Mouse (Mus musculus): ENCODE results near the gene Chmp6.

Chmp6 gene

GRCm38 (mm10) chr11:119913291-119913934, at the start of gene Chmp6:
Chmp6 (plus strand) TSS chr11:119913441.
- DNase-seq = peak; percentile 94

DNA sequence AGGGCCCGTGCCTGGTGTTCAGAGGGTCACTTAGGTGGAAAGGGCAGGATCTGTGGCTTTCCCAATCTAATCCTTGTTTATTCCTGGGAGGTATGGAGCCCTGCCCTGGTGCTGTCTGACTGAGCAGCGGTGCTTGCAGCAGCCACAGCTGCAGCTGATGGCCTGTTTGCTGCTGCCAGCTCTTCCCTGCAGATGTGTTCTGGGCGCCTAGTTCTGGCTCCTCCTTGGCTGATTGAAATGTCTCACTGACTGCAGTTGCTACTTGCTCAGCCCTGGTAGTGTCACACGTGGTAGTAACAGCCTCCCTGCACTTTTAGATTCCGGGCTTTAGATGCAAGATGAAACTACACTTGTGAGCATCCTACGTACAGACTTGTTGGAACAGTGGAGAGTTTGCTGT, 46.4 kb upstream of the Chmp6 start:
- no peak for DNase-seq

- no peak for DNase-seq
Measured at GRCm38 (mm10) chr11:119868138-119868537, 45.1 kb upstream of the Chmp6 start.

DNA sequence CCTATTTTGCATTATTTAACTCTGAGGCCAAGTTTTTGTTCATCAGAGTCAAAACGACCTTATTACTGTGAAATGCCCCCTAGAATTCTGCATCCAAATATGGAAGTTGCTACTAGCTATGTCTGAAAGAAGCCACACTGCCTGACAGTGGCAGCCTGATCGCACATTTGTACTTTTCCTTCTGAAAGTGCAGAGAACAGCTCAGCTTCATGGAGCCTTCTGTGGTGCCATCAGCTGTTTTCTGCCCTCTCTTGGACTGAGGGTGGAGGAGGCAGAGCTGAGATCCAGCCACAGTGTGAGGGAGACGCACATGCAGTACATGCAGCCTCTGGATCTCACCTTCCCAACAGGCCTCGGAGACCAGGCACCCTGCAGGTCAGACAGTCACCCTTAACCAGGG, 44.7 kb upstream of the Chmp6 start:
- no peak for DNase-seq

- DNase-seq = no peak
Measured at GRCm38 (mm10) chr11:119871141-119871540, 42.1 kb upstream of the Chmp6 start.

GRCm38 (mm10) chr11:119873643-119874042, 39.6 kb upstream of the Chmp6 start:
- DNase-seq = no peak

GRCm38 (mm10) chr11:119874841-119875240, 38.4 kb upstream of the Chmp6 start:
- DNase-seq = no peak

- no peak for DNase-seq
Measured at GRCm38 (mm10) chr11:119875685-119876084, 37.6 kb upstream of the Chmp6 start.

- no peak for DNase-seq
Measured at GRCm38 (mm10) chr11:119877124-119877523, 36.1 kb upstream of the Chmp6 start.

GRCm38 (mm10) chr11:119879573-119879972, 33.7 kb upstream of the Chmp6 start:
- no peak for DNase-seq

DNA sequence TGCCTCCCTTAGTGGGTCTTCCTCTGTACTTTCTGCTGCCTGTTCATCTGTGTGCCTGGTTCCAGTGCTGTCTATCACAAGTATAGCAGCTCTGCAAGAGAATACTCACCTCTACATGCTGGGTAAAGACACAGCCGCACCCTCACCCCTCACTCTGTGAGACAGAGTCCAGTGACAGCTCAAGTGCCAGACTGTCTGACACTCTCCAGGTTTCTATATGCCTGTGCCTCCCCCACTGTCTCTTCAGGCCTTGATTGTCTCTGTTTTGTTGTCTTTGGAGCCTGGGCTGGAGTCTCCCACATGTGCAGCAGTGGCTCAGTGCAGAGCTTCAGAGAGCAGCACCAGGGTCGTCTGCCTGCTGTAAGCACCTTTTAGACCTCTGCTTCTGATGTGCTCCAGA, 29.6 kb upstream of the Chmp6 start:
- DNase-seq = no peak

- no peak for DNase-seq
Measured at GRCm38 (mm10) chr11:119889966-119890365, 23.3 kb upstream of the Chmp6 start.

- peak; percentile 43 for DNase-seq
Measured at GRCm38 (mm10) chr11:119891601-119892215, 21.5 kb upstream of the Chmp6 start.

DNA sequence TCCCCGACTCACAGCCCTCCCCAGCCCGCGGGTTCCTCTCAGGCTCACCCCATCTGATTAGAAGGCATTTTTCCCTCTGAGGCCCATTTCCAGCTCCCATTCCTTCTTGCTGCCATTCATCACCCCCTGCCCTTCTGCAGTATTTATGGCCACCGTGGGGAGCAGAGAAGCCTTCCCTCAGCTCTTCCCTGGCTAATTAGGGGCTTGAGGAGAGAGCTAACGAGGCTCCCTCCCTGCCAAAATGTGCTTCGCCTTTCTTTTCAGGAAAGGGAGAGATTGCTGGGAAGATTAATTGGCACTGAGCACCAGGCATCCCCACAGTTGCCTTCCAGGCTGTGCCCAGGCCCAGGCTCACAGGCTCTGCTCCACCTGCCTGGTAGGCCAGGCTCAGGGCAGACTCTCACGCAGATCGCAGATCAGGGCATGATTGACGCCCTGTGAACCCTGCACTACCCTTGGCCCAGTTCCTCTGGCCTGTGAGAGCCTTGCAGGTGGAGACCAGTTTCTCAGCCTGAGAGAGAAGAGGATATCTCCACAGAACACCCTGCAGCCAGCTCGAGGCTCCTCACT, 19.5 kb upstream of the Chmp6 start:
- DNase-seq = no peak

DNA sequence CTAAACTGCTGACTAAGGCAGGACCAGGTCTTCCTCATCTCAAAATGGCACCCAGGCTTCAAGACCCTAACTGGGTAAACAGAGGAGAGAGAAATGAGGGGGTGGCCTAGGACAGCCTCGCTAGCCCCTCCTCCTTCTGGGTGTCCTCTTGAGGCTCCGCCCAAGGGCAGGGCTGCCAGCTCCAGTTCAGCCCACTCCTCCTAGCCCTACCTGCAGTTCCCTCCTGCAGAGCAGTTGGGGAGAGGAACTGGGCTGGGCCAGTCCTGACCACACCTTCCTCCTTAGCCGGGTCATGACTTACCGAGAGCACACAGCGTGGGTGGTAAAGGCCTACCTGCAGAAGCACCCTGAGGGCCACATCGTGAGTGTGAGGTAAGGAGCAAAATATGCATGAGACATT, 18.6 kb upstream of the Chmp6 start:
- no peak for DNase-seq

- no peak for DNase-seq
Measured at GRCm38 (mm10) chr11:119897041-119897440, 16.2 kb upstream of the Chmp6 start.

GRCm38 (mm10) chr11:119898976-119899375, 14.3 kb upstream of the Chmp6 start:
- no peak for DNase-seq

GRCm38 (mm10) chr11:119901174-119901573, 12.1 kb upstream of the Chmp6 start:
- DNase-seq = no peak

DNA sequence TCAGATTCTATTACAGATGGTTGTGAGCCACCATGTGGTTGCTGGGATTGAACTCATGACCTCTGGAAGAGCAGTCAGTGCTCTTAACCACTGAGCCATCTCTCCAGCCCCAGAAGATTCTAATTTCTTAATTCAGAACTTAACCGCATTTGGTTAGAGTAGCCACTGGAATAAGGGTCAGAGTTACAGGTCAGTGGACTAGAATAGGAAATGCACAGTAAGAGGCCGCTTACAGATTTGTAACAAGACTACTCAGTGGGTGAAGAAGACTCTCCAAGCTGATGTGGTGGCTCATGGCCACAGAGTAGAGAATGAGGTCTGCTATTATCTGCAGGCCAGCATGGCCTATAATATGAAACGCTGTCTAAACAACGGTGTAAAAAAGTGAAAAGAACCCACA, 10.3 kb upstream of the Chmp6 start:
- no peak for DNase-seq

DNA sequence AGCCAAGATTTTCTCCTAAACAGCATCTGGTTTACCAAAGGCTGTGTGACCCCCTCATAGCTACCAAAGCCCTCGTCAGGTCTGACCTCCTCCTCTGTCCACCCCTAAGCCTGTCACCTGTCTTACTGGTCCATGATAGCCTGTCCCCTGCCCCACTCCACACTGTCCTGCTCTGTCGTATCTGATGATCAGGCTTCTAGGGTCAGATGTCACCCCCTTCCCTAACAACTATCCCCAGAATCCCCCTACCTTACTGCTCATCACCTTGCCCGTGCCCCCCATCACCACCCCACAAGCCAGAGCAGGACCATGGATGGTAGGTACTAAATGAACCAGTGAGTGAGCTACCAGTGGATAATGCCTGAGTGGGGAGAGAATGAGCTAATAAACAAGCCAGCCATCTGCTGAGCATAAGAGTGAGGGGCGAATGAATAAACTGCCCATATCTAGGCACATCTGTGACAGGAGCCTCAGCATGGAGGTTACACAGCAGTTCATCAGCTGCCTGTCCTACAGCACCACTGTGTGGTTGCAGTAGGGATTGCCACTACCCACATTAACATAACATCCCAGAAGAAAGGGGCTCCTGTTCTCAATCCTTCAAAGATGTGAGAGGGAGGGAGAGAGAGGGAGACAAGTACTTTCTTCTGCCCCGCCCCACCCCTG, 8.5 kb upstream of the Chmp6 start:
- peak; percentile 77 for DNase-seq

GRCm38 (mm10) chr11:119905794-119906193, 7.4 kb upstream of the Chmp6 start:
- no peak for DNase-seq

GRCm38 (mm10) chr11:119907006-119907650, 6.1 kb upstream of the Chmp6 start:
- DNase-seq = no peak

DNA sequence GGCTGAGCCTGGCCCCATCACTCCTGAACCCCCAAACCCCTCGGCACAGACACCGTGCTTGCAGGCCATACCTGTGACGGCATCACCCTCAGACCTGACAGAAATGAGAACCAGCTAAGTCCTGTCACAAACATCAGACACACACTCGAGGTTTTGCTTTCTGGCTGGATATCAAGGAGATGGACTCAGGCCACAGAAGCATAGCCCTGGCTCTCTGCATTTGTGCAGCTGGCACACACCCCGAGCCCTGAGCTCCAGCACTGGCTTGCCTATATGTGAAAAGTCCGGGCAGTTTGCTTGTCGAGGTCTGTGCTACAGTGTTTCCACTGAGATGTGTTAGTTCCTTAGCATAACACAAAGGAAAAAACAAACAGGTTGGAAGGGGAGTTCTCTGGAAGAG, 5.5 kb upstream of the Chmp6 start:
- no peak for DNase-seq

- peak; percentile 63 for DNase-seq
Measured at GRCm38 (mm10) chr11:119909436-119909835, 3.8 kb upstream of the Chmp6 start.

Data from cerebellum, adult 8-10 months (tissue).